Mouse (Mus musculus) intestine, embryonic 14.5 days (tissue): Measurements from ENCODE around the gene Bnip2. TPM values are rescaled to one million over a fixed set of nuclear protein-coding genes. Genes with fewer than 3 reads are reported as not detected.

Experiments
- ATAC-seq: fragments of 200-750 bp; cut with Nextera tagmentation; replicated peaks from 2 replicates; pipeline ENCODE4 v1.8.0; 2017; ENCODE audit warnings: low read depth, moderate number of reproducible peaks, moderate TSS enrichment, moderate library complexity; ENCODE audit not compliant: low FRiP score, low TSS enrichment
- DNase-seq: peaks from one replicate; pipeline ENCODE4 v3.0.0-alpha.2; 2018; ENCODE audit warnings: low spot score
- H3K27ac ChIP-seq: fragments of 300-500 bp; sonication (generic); 2 replicates; pipeline ENCODE4 v1.5.1; 2014; ENCODE audit warnings: low read depth, mild to moderate bottlenecking, control low read depth
- H3K27me3 ChIP-seq: fragments of 300-500 bp; sonication (generic); replicated peaks from 2 replicates; pipeline ENCODE4 v1.6.1; 2014; ENCODE audit warnings: low read length, control low read depth; ENCODE audit not compliant: control insufficient read depth, insufficient read depth
- H3K36me3 ChIP-seq: fragments of 300-500 bp; sonication (generic); 2 replicates; pipeline ENCODE4 v1.6.1; 2014; ENCODE audit warnings: low read length, control low read depth; ENCODE audit not compliant: control insufficient read depth, insufficient read depth
- H3K4me1 ChIP-seq: fragments of 300-500 bp; sonication (generic); replicated peaks from 2 replicates; pipeline ENCODE4 v1.6.1; 2014; ENCODE audit warnings: low read length, control low read depth, mixed read lengths; ENCODE audit not compliant: control insufficient read depth, insufficient read depth
- H3K4me2 ChIP-seq: fragments of 300-500 bp; sonication (generic); 2 replicates; pipeline ENCODE4 v1.6.1; 2014; ENCODE audit warnings: low read length
- H3K4me3 ChIP-seq: fragments of 300-500 bp; sonication (generic); 2 replicates; pipeline ENCODE4 v1.5.1; 2014; ENCODE audit warnings: low read depth, low read length, control low read depth, mixed read lengths
- H3K9ac ChIP-seq: fragments of 300-500 bp; sonication (generic); 2 replicates; pipeline ENCODE4 v1.6.1; 2014; ENCODE audit warnings: mild to moderate bottlenecking, low read length
- H3K9me3 ChIP-seq: fragments of 300-500 bp; sonication (generic); 2 replicates; pipeline ENCODE4 v1.6.1; 2016; ENCODE audit warnings: low read length, control low read depth; ENCODE audit not compliant: control insufficient read depth
- WGBS: fragments of 180-500 bp; shearing (Covaris S2); extraction: QIAGEN DNeasy Blood & Tissue Kit; methylation state at CpG from one replicate; pipeline ENCODE4 v1.1.7; 2014; 5-methylcytosine and 5-hydroxymethylcytosine counted together
- polyA plus RNA-seq: library from polyadenylated mRNA; unstranded; fragments of >200 nt; fragmentation: Nextera tagmentation; extraction: Ambion mirVana; gene quantifications from 2 replicates; pipeline ENCODE4 v1.2.1, GENCODE M21; 2014

Gene Bnip2
- polyA plus RNA-seq, result 83.7 and 93.5 TPM in 2 replicates

- Histone ChIP-seq H3K36me3 (peaks cover 13% of the 10 kb centered on the region), H3K27ac (peak within 1 kb of the TSS; percentile 96), H3K4me1 (peaks cover 16% of the 10 kb centered on the region), H3K4me3 (peak within 1 kb of the TSS; percentile 96), H3K9ac (peak within 1 kb of the TSS; percentile 98), H3K27me3 (no peaks in the 10 kb centered on the region), H3K4me2 (peak within 1 kb of the TSS; percentile 81), H3K9me3 (no peaks in the 10 kb centered on the region)
- DNase-seq (peak; percentile 96), ATAC-seq (peak; percentile 94)
- WGBS, result under 1% methylated on average over 76 of the region's 76 CpGs
Observed at GRCm38 (mm10) chr9:69989303-69990121, at the start of gene Bnip2. Bnip2 (plus strand) TSS chr9:69989466.

- ATAC-seq, result no peak
- H3K9me3 ChIP-seq, result no peaks in the 10 kb centered on the region
- 83% methylated on average over 7 of the region's 7 CpGs for WGBS
- H3K36me3 ChIP-seq, result no peaks in the 10 kb centered on the region
- no peak overlapping the region for H3K9ac ChIP-seq
- H3K4me1 ChIP-seq, result no peaks in the 10 kb centered on the region
- DNase-seq, result no peak
- no peak overlapping the region for H3K4me3 ChIP-seq
- no peak overlapping the region for H3K27ac ChIP-seq
- no peaks in the 10 kb centered on the region for H3K27me3 ChIP-seq
- H3K4me2 ChIP-seq, result no peak overlapping the region
Observed at GRCm38 (mm10) chr9:69940839-69941490, 48.3 kb upstream of the Bnip2 start.

GRCm38 (mm10) chr9:69941556-69941955 lies 47.7 kb upstream of the Bnip2 start:
- Histone ChIP-seq H3K36me3 (no peaks in the 10 kb centered on the region), H3K4me3 (no peak overlapping the region), H3K9me3 (no peaks in the 10 kb centered on the region), H3K9ac (no peak overlapping the region), H3K4me1 (no peaks in the 10 kb centered on the region), H3K27ac (no peak overlapping the region), H3K4me2 (no peak overlapping the region), H3K27me3 (no peaks in the 10 kb centered on the region)
- WGBS, result 72% methylated on average over 6 of the region's 6 CpGs
- ATAC-seq, result no peak
- DNase-seq, result no peak

- H3K27me3 ChIP-seq, result no peaks in the 10 kb centered on the region
- DNase-seq (peak; percentile 66), ATAC-seq (no peak)
- no peak overlapping the region for H3K9ac ChIP-seq
- 6% methylated on average over 2 of the region's 2 CpGs for WGBS
- H3K4me1 ChIP-seq, result no peaks in the 10 kb centered on the region
- H3K9me3 ChIP-seq, result no peaks in the 10 kb centered on the region
- no peak overlapping the region for H3K4me2 ChIP-seq
- H3K36me3 ChIP-seq, result no peaks in the 10 kb centered on the region
- no peak overlapping the region for H3K27ac ChIP-seq
- no peak overlapping the region for H3K4me3 ChIP-seq
Observed at GRCm38 (mm10) chr9:69948964-69949363, 40.3 kb upstream of the Bnip2 start.

GRCm38 (mm10) chr9:69949641-69950040 lies 39.6 kb upstream of the Bnip2 start:
- 81% methylated on average over 4 of the region's 4 CpGs for WGBS
- H3K4me3 ChIP-seq, result no peak overlapping the region
- no peak overlapping the region for H3K27ac ChIP-seq

GRCm38 (mm10) chr9:69961007-69961406 lies 28.3 kb upstream of the Bnip2 start:
- no peak overlapping the region for H3K4me2 ChIP-seq
- WGBS, result 67% methylated on average over 6 of the region's 6 CpGs

More at GRCm38 (mm10) chr9:69949641-69950040, 39.6 kb upstream of the Bnip2 start:
- Histone ChIP-seq H3K36me3 (no peaks in the 10 kb centered on the region), H3K4me2 (no peak overlapping the region), H3K9ac (no peak overlapping the region), H3K27me3 (no peaks in the 10 kb centered on the region), H3K9me3 (no peaks in the 10 kb centered on the region), H3K4me1 (no peaks in the 10 kb centered on the region)
- DNase-seq (no peak), ATAC-seq (no peak)

GRCm38 (mm10) chr9:69964370-69964769 lies 24.9 kb upstream of the Bnip2 start:
- no peak for ATAC-seq
- Histone ChIP-seq H3K4me2 (no peak overlapping the region), H3K4me1 (no peaks in the 10 kb centered on the region), H3K4me3 (no peak overlapping the region), H3K27ac (no peak overlapping the region), H3K27me3 (no peaks in the 10 kb centered on the region), H3K36me3 (no peaks in the 10 kb centered on the region), H3K9ac (no peak overlapping the region), H3K9me3 (no peaks in the 10 kb centered on the region)
- no peak for DNase-seq
- 78% methylated on average over 3 of the region's 3 CpGs for WGBS

More at GRCm38 (mm10) chr9:69961007-69961406, 28.3 kb upstream of the Bnip2 start:
- ATAC-seq (no peak), DNase-seq (no peak)
- no peak overlapping the region for H3K4me3 ChIP-seq
- H3K27me3 ChIP-seq, result no peaks in the 10 kb centered on the region
- H3K9ac ChIP-seq, result no peak overlapping the region
- no peaks in the 10 kb centered on the region for H3K9me3 ChIP-seq
- no peak overlapping the region for H3K27ac ChIP-seq
- no peaks in the 10 kb centered on the region for H3K4me1 ChIP-seq
- no peaks in the 10 kb centered on the region for H3K36me3 ChIP-seq

GRCm38 (mm10) chr9:69985526-69985925 lies 3.7 kb upstream of the Bnip2 start:
- Histone ChIP-seq H3K36me3 (no peaks in the 10 kb centered on the region), H3K27ac (no peak overlapping the region), H3K4me2 (no peak overlapping the region), H3K4me3 (no peak overlapping the region), H3K9ac (no peak overlapping the region), H3K4me1 (peaks cover 5% of the 10 kb centered on the region), H3K9me3 (no peaks in the 10 kb centered on the region), H3K27me3 (no peaks in the 10 kb centered on the region)
- no peak for ATAC-seq
- DNase-seq, result no peak
- WGBS, result 80% methylated on average over 1 of the region's 1 CpGs
